19 mouse cellular contexts compared by ENCODE assay signal in genomic region chr1:106931954-106932353, GRCm38 (mm10). TPM values are rescaled to one million over a fixed set of nuclear protein-coding genes. Genes with fewer than 3 reads are reported as not detected.
DNase-seq lines count a peak whose midpoint lies in the region; ATAC-seq and TF ChIP-seq lines count a peak whose summit lies in the region.
"Had no signal": no experiment of that assay in that cellular context is flagged by ENCODE, and none has a peak within 500 bp of the region (broad histone marks: within the 10 kb centered on the region; RNA-seq: fewer than 3 reads in every experiment).

No protein-coding gene starts in this region.

- no peak for TF ChIP-seq CTCF in layer of hippocampus, adult 2 months (conservative IDR thresholded peaks at IDR 0.05)

- DNase-seq in layer of hippocampus, adult 9-11 months: peak; percentile 7
- no peak for DNase-seq in layer of hippocampus, adult 2 months (ENCODE audit: low spot score in 2 of 2)
- DNase-seq in MEL-GATA-1-ER (ENCODE audit: extremely low read depth, low read depth) (peak; percentile 92), MN1 (ENCODE audit: low spot score) (no peak)
- peak; percentile 33 for DNase-seq in c-Kit-positive CD71-negative TER-119-negative erythroid progenitor cells, embryonic 14.5 days (ENCODE audit: low read depth)
- DNase-seq: adrenal gland, postnatal 36 days; cerebellum, adult 2 months; gastrocnemius, postnatal 25 days; kidney, adult 11 months; kidney, postnatal 4 days; right cerebral cortex, adult 18-20 months had no signal

- H3K27ac ChIP-seq in layer of hippocampus, adult 2 months: no peak overlapping the region
- H3K27ac ChIP-seq: embryonic facial prominence, embryonic 13.5 days; forebrain, embryonic 10.5 days; hindbrain, embryonic 15.5 days; limb, embryonic 10.5 days had no signal

- H3K4me3 ChIP-seq in layer of hippocampus, adult 2 months: no peak overlapping the region
- H3K4me3 ChIP-seq: embryonic facial prominence, embryonic 13.5 days; forebrain, embryonic 10.5 days; hindbrain, embryonic 15.5 days; limb, embryonic 10.5 days had no signal

- ATAC-seq in monocyte, adult 5-6 weeks (replicated peaks; ENCODE audit: insufficient number of reproducible peaks, low FRiP score, low TSS enrichment, poor library complexity, severe bottlenecking): peak; percentile 78
- ATAC-seq in cerebellum, adult (ENCODE audit: insufficient number of reproducible peaks, low FRiP score, low TSS enrichment): no peak
- ATAC-seq: activated CD4-positive, CD25-positive, alpha-beta regulatory T cell, adult 4 months had no signal

RNA-seq across cellular contexts. Expression of gene Serpinb12, which starts 2.3 kb away (rescaled TPM):
- total RNA-seq in layer of hippocampus, adult 2 months (2021): not detected
- total RNA-seq in monocyte, adult 5-6 weeks (2017): not detected in 3 replicates
- total RNA-seq: adrenal gland, postnatal 36 days; gastrocnemius, postnatal 25 days; left cerebral cortex, adult 18-20 months had no signal

RNA-seq across cellular contexts. Expression of gene Serpinb13, which starts 48.8 kb away (rescaled TPM):
- not detected for total RNA-seq in layer of hippocampus, adult 2 months (2021)
- total RNA-seq in monocyte, adult 5-6 weeks (2017): not detected in 3 replicates
- total RNA-seq: adrenal gland, postnatal 36 days; gastrocnemius, postnatal 25 days; left cerebral cortex, adult 18-20 months had no signal

Comparison
In these comparisons a context has a peak if more than half of its experiments do, and no peak if none do; other contexts are left out.
1. DNase-seq: peak in layer of hippocampus, adult 9-11 months (single experiment), MEL-GATA-1-ER (single experiment) and c-Kit-positive CD71-negative TER-119-negative erythroid progenitor cells, embryonic 14.5 days (single experiment); none in layer of hippocampus, adult 2 months (0 of 2) and MN1 (single experiment).